Mouse (Mus musculus) 3134 (cell line): ENCODE results near the gene Magoh.

Experiments
- DNase-seq: peaks from one replicate; pipeline ENCODE4 v3.0.0-alpha.2; 2011; ENCODE audit warnings: low spot score; ENCODE audit not compliant: insufficient read length; ENCODE audit errors: extremely low read depth

The Magoh gene

GRCm38 (mm10) chr4:107889385-107889730 is 9.8 kb downstream of the Magoh start:
- DNase-seq: no peak

- peak; percentile 97 for DNase-seq
Observed at GRCm38 (mm10) chr4:107889731-107890432, 10.3 kb downstream of the Magoh start, which contains the start of gene 0610037L13Rik. 0610037L13Rik (plus strand) TSS chr4:107889813.

- no peak for DNase-seq
Observed at GRCm38 (mm10) chr4:107892663-107893062, 13.1 kb downstream of the Magoh start.

- no peak for DNase-seq
Observed at GRCm38 (mm10) chr4:107899211-107899927, 19.8 kb downstream of the Magoh start.

GRCm38 (mm10) chr4:107900206-107900605 is 20.7 kb downstream of the Magoh start:
- DNase-seq: no peak

- DNase-seq: no peak
Observed at GRCm38 (mm10) chr4:107904252-107904651, 24.7 kb downstream of the Magoh start.

GRCm38 (mm10) chr4:107906561-107906960 is 27.0 kb downstream of the Magoh start:
- DNase-seq: no peak

GRCm38 (mm10) chr4:107910020-107910419 is 30.5 kb downstream of the Magoh start:
- no peak for DNase-seq

- no peak for DNase-seq
Observed at GRCm38 (mm10) chr4:107920336-107920735, 40.8 kb downstream of the Magoh start.

- DNase-seq: no peak
Observed at GRCm38 (mm10) chr4:107921152-107921695, 41.7 kb downstream of the Magoh start.

- no peak for DNase-seq
Observed at GRCm38 (mm10) chr4:107921952-107922351, 42.4 kb downstream of the Magoh start.

- peak; percentile 97 for DNase-seq
Observed at GRCm38 (mm10) chr4:107923145-107923802, 43.7 kb downstream of the Magoh start, which contains the start of gene Cpt2. Cpt2 (minus strand) TSS chr4:107923610.

GRCm38 (mm10) chr4:107923803-107924194 is 44.2 kb downstream of the Magoh start:
- no peak for DNase-seq

- no peak for DNase-seq
Observed at GRCm38 (mm10) chr4:107928269-107928668, 48.7 kb downstream of the Magoh start.

- no peak for DNase-seq
Observed at GRCm38 (mm10) chr4:107928726-107929125, 49.2 kb downstream of the Magoh start.

GRCm38 (mm10) chr4:107931453-107931852 is 51.9 kb downstream of the Magoh start:
- DNase-seq: no peak

GRCm38 (mm10) chr4:107933239-107933638 is 53.7 kb downstream of the Magoh start:
- no peak for DNase-seq

GRCm38 (mm10) chr4:107935254-107935653 is 55.7 kb downstream of the Magoh start:
- no peak for DNase-seq
